Comparison of ENCODE assay signal across 9 mouse cellular contexts in genomic region chr3:86129757-86130156, GRCm38 (mm10). TPM values are rescaled to one million over a fixed set of nuclear protein-coding genes. Genes with fewer than 3 reads are reported as not detected.
DNase-seq lines count a peak whose midpoint lies in the region; TF ChIP-seq lines count a peak whose summit lies in the region.
"Had no signal": no experiment of that assay in that cellular context is flagged by ENCODE, and none has a peak within 500 bp of the region (broad histone marks: within the 10 kb centered on the region; RNA-seq: fewer than 3 reads in every experiment).

No protein-coding gene starts in this region.

- H3K4me3 ChIP-seq in cortical plate, adult 2 months (ENCODE audit: insufficient read depth, low read length) = no peak overlapping the region
- H3K4me3 ChIP-seq: hindbrain, embryonic 15.5 days had no signal

- H3K4me1 ChIP-seq in cortical plate, adult 2 months (ENCODE audit: control insufficient read depth, insufficient read depth, low read length) = no peaks in the 10 kb centered on the region
- H3K4me1 ChIP-seq: hindbrain, embryonic 15.5 days had no signal

- TF ChIP-seq CTCF in cortical plate, adult 2 months (IDR thresholded peaks at IDR 0.05; ENCODE audit: extremely low read depth, insufficient read depth, low read length) = peak; percentile 81

- TF ChIP-seq POLR2A in cortical plate, adult 2 months (IDR thresholded peaks at IDR 0.05; ENCODE audit: extremely low read depth, insufficient read depth, low read length) = no peak

- H3K27ac ChIP-seq in cortical plate, adult 2 months (ENCODE audit: insufficient read depth, low read length) = no peak overlapping the region
- H3K27ac ChIP-seq: hindbrain, embryonic 15.5 days had no signal

- peak; percentile 43 to 85 for DNase-seq in heart, adult 18-20 months
- DNase-seq in heart, postnatal 25 days (ENCODE audit: low spot score) = no peak
- peak; percentile 46 to 88 for DNase-seq in adrenal gland, adult (ENCODE audit: inconsistent age in 2 of 2, low spot score in 1 of 2)
- peak; percentile 25 to 58 for DNase-seq in heart, adult 9 months (ENCODE audit: low spot score in 2 of 2)
- DNase-seq in layer of hippocampus, adult 9-10 months (ENCODE audit: low spot score) = peak; percentile 68
- peak; percentile 76 for DNase-seq in lung, postnatal 14 days
- peak; percentile 65 for DNase-seq in right cerebral cortex, postnatal 14 days

- intact Hi-C loops in heart, postnatal 25 days (cut with DNase I) = loop anchor here (5.0 kb wide), 3 partner anchors 207 to 1212 kb away; no protein-coding TSS in a partner anchor

RNA-seq across cellular contexts. Expression of gene Rps3a1, which starts 12.7 kb away (rescaled TPM):
- 100 to 1,000 TPM; 535 to 579 TPM for total RNA-seq in heart, adult 18-20 months (2021)
- 100 to 1,000 TPM; 442 to 500 TPM for total RNA-seq in heart, postnatal 25 days (2021)
- 661 and 697 TPM in 2 replicates for polyA plus RNA-seq in cortical plate, adult 2 months (2012; rRNA removed)
